ENCODE assay signal across 17 mouse cellular contexts in genomic region chr7:78914896-78915510, GRCm38 (mm10). TPM values are rescaled to one million over a fixed set of nuclear protein-coding genes. Genes with fewer than 3 reads are reported as not detected.
DNase-seq lines count a peak whose midpoint lies in the region; ATAC-seq and TF ChIP-seq lines count a peak whose summit lies in the region.
"Had no signal": no experiment of that assay in that cellular context is flagged by ENCODE, and none has a peak within 500 bp of the region (broad histone marks: within the 10 kb centered on the region; RNA-seq: fewer than 3 reads in every experiment).

No protein-coding gene starts in this region.

- 78% methylated on average over 11 of the region's 11 CpGs for WGBS in stomach, embryonic 15.5 days
- WGBS in stomach, postnatal 0 days: 66% methylated on average over 11 of the region's 11 CpGs
- WGBS in liver, embryonic 15.5 days (ENCODE audit: insufficient replicate concordance): 80% methylated on average over 11 of the region's 11 CpGs
- WGBS in stomach, embryonic 16.5 days: 77% methylated on average over 11 of the region's 11 CpGs
- WGBS in lung, postnatal 0 days: 77% methylated on average over 11 of the region's 11 CpGs

- H3K4me1 ChIP-seq in stomach, embryonic 15.5 days: peaks cover 29% of the 10 kb centered on the region
- H3K4me1 ChIP-seq in stomach, postnatal 0 days (replicated peaks; ENCODE audit: control insufficient read depth, insufficient read depth): 0 out of 2 replicates have a peak, but pooled peaks cover 9% of the 10 kb centered on the region
- H3K4me1 ChIP-seq in liver, embryonic 15.5 days (replicated peaks): peaks cover 61% of the 10 kb centered on the region
- peaks cover 29% of the 10 kb centered on the region for H3K4me1 ChIP-seq in stomach, embryonic 16.5 days (ENCODE audit: control insufficient read depth, insufficient read depth, low read length)
- peaks cover 22% of the 10 kb centered on the region; the same call in 1 of the 2 replicates for H3K4me1 ChIP-seq in lung, postnatal 0 days (ENCODE audit: insufficient read depth, low read depth, low read length)

- H3K9me3 ChIP-seq in stomach, embryonic 15.5 days: no peaks in the 10 kb centered on the region
- H3K9me3 ChIP-seq in stomach, postnatal 0 days (ENCODE audit: control insufficient read depth, low read length): no peaks in the 10 kb centered on the region
- H3K9me3 ChIP-seq in liver, embryonic 15.5 days (replicated peaks): no peaks in the 10 kb centered on the region
- H3K9me3 ChIP-seq in stomach, embryonic 16.5 days (replicated peaks; ENCODE audit: control insufficient read depth, low read length): no peaks in the 10 kb centered on the region
- H3K9me3 ChIP-seq in lung, postnatal 0 days (ENCODE audit: low read length): no peaks in the 10 kb centered on the region
- H3K9me3 ChIP-seq: heart, embryonic 12.5 days; limb, embryonic 13.5 days; midbrain, embryonic 12.5 days had no signal

- H3K36me3 ChIP-seq in stomach, embryonic 15.5 days: no peaks in the 10 kb centered on the region
- H3K36me3 ChIP-seq in stomach, postnatal 0 days (ENCODE audit: control insufficient read depth, insufficient read depth, low read length): no peaks in the 10 kb centered on the region
- peaks cover 45% of the 10 kb centered on the region for H3K36me3 ChIP-seq in liver, embryonic 15.5 days (replicated peaks)
- H3K36me3 ChIP-seq in stomach, embryonic 16.5 days (ENCODE audit: control insufficient read depth, insufficient read depth, low read length): no peaks in the 10 kb centered on the region
- no peaks in the 10 kb centered on the region for H3K36me3 ChIP-seq in lung, postnatal 0 days (ENCODE audit: insufficient read depth, low read length)
- H3K36me3 ChIP-seq: heart, embryonic 12.5 days; limb, embryonic 13.5 days; midbrain, embryonic 12.5 days had no signal

- no peak for TF ChIP-seq CTCF in stomach, postnatal 0 days (IDR thresholded peaks at IDR 0.05; ENCODE audit: low read depth)
- no peak for TF ChIP-seq CTCF in lung, postnatal 0 days (IDR thresholded peaks at IDR 0.05)

- no peak for ATAC-seq in stomach, embryonic 15.5 days (ENCODE audit: insufficient read depth, low FRiP score, low read depth)
- no peak for ATAC-seq in stomach, postnatal 0 days (ENCODE audit: low FRiP score, low TSS enrichment)
- no peak for ATAC-seq in liver, embryonic 15.5 days (ENCODE audit: insufficient read depth)
- no peak for ATAC-seq in stomach, embryonic 16.5 days (ENCODE audit: insufficient read depth, low FRiP score)
- no peak for ATAC-seq in lung, postnatal 0 days
- ATAC-seq: hindbrain, postnatal 0 days had no signal

- H3K9ac ChIP-seq in stomach, embryonic 15.5 days: no peak overlapping the region
- no peak overlapping the region for H3K9ac ChIP-seq in stomach, postnatal 0 days (ENCODE audit: low read length)
- H3K9ac ChIP-seq in liver, embryonic 15.5 days: peak overlapping the region; percentile 72
- 0 out of 2 replicates have a peak overlapping the region, but pooled peaks have one; percentile 26 for H3K9ac ChIP-seq in stomach, embryonic 16.5 days (ENCODE audit: low read length)
- H3K9ac ChIP-seq in lung, postnatal 0 days (replicated peaks; ENCODE audit: low read depth): no peak overlapping the region
- H3K9ac ChIP-seq: heart, embryonic 12.5 days; limb, embryonic 13.5 days; midbrain, embryonic 12.5 days had no signal

- peak overlapping the region; percentile 77; the same call in 1 of the 2 replicates for H3K27ac ChIP-seq in stomach, embryonic 15.5 days
- no peak overlapping the region for H3K27ac ChIP-seq in stomach, postnatal 0 days (replicated peaks)
- peak overlapping the region; percentile 91 for H3K27ac ChIP-seq in liver, embryonic 15.5 days (replicated peaks)
- H3K27ac ChIP-seq in stomach, embryonic 16.5 days (ENCODE audit: low read length): peak overlapping the region; percentile 80; the same call in 1 of the 2 replicates
- H3K27ac ChIP-seq in lung, postnatal 0 days (ENCODE audit: low read length): no peak overlapping the region
- H3K27ac ChIP-seq: hindbrain, postnatal 0 days; limb, embryonic 13.5 days; midbrain, embryonic 12.5 days had no signal

- TF ChIP-seq EP300 in stomach, postnatal 0 days (optimal IDR thresholded peaks at IDR 0.05): no peak
- TF ChIP-seq EP300 in lung, postnatal 0 days (IDR thresholded peaks at IDR 0.05): no peak

- H3K4me2 ChIP-seq in stomach, embryonic 15.5 days: peak overlapping the region; percentile 19; the same call in 1 of the 2 replicates
- no peak overlapping the region for H3K4me2 ChIP-seq in stomach, postnatal 0 days (replicated peaks; ENCODE audit: low read depth)
- peak overlapping the region; percentile 80 for H3K4me2 ChIP-seq in liver, embryonic 15.5 days
- peak overlapping the region; percentile 18; the same call in 1 of the 2 replicates for H3K4me2 ChIP-seq in stomach, embryonic 16.5 days (ENCODE audit: low read depth, low read length)
- no peak overlapping the region; the same call in 1 of the 2 replicates for H3K4me2 ChIP-seq in lung, postnatal 0 days (replicated peaks; ENCODE audit: low read depth, low read length)
- H3K4me2 ChIP-seq: heart, embryonic 12.5 days; limb, embryonic 13.5 days; midbrain, embryonic 12.5 days had no signal

- DNase-seq in stomach, postnatal 0 days (ENCODE audit: low spot score): no peak
- DNase-seq in NIH3T3 (ENCODE audit: low read depth): peak; percentile 68
- no peak for DNase-seq in lung, postnatal 0 days (ENCODE audit: low spot score)
- no peak for DNase-seq in natural killer cell, adult 2 months (ENCODE audit: low spot score in 2 of 2)
- DNase-seq: adrenal gland, postnatal 25 days; cerebellum, adult 9-10 months; gastrocnemius, postnatal 36 days; heart, postnatal 36 days; lung, postnatal 10 days; thymus, postnatal 36 days had no signal

- H3K27me3 ChIP-seq in stomach, embryonic 15.5 days (replicated peaks): no peaks in the 10 kb centered on the region
- H3K27me3 ChIP-seq in stomach, postnatal 0 days (ENCODE audit: control insufficient read depth, insufficient read depth, low read length): no peaks in the 10 kb centered on the region
- H3K27me3 ChIP-seq in liver, embryonic 15.5 days: no peaks in the 10 kb centered on the region
- H3K27me3 ChIP-seq in stomach, embryonic 16.5 days (ENCODE audit: control insufficient read depth, insufficient read depth, low read length): no peaks in the 10 kb centered on the region
- no peaks in the 10 kb centered on the region for H3K27me3 ChIP-seq in lung, postnatal 0 days (replicated peaks; ENCODE audit: insufficient read depth, low read length)
- H3K27me3 ChIP-seq: limb, embryonic 13.5 days had no signal

- H3K4me3 ChIP-seq in stomach, embryonic 15.5 days (replicated peaks): no peak overlapping the region
- H3K4me3 ChIP-seq in stomach, postnatal 0 days (ENCODE audit: low read depth, low read length): no peak overlapping the region
- peak overlapping the region; percentile 65 for H3K4me3 ChIP-seq in liver, embryonic 15.5 days (replicated peaks)
- no peak overlapping the region for H3K4me3 ChIP-seq in stomach, embryonic 16.5 days (replicated peaks; ENCODE audit: low read length)
- no peak overlapping the region for H3K4me3 ChIP-seq in lung, postnatal 0 days (ENCODE audit: low read depth, low read length)
- H3K4me3 ChIP-seq: heart, embryonic 12.5 days; limb, embryonic 13.5 days; midbrain, embryonic 12.5 days had no signal

RNA-seq across cellular contexts. Expression of gene Isg20, which starts 1.8 kb away (rescaled TPM):
- 16.8 and 21.9 TPM in 2 replicates for polyA plus RNA-seq in stomach, embryonic 15.5 days (2015; fragmentation: Nextera tagmentation; extraction: Ambion mirVana)
- 10.6 and 10.9 TPM in 2 replicates for polyA plus RNA-seq in stomach, postnatal 0 days (2015; fragmentation: Nextera tagmentation; extraction: Ambion mirVana)
- polyA plus RNA-seq in liver, embryonic 15.5 days (2015; fragmentation: Nextera tagmentation; extraction: Ambion mirVana): 94.6 and 121 TPM in 2 replicates
- 22.4 and 24.3 TPM in 2 replicates for polyA plus RNA-seq in stomach, embryonic 16.5 days (2015; fragmentation: Nextera tagmentation; extraction: Ambion mirVana)
- polyA plus RNA-seq in lung, postnatal 0 days (2015; fragmentation: Nextera tagmentation; extraction: Ambion mirVana): 31.0 and 38.5 TPM in 2 replicates

RNA-seq across cellular contexts. Expression of gene Aen, which starts 19.3 kb away (rescaled TPM):
- polyA plus RNA-seq in stomach, embryonic 15.5 days (2015; fragmentation: Nextera tagmentation; extraction: Ambion mirVana): 37.9 and 39.8 TPM in 2 replicates
- 25.8 and 27.0 TPM in 2 replicates for polyA plus RNA-seq in stomach, postnatal 0 days (2015; fragmentation: Nextera tagmentation; extraction: Ambion mirVana)
- 15.9 and 19.3 TPM in 2 replicates for polyA plus RNA-seq in liver, embryonic 15.5 days (2015; fragmentation: Nextera tagmentation; extraction: Ambion mirVana)
- polyA plus RNA-seq in stomach, embryonic 16.5 days (2015; fragmentation: Nextera tagmentation; extraction: Ambion mirVana): 35.9 and 38.4 TPM in 2 replicates
- polyA plus RNA-seq in lung, postnatal 0 days (2015; fragmentation: Nextera tagmentation; extraction: Ambion mirVana): 19.9 and 20.0 TPM in 2 replicates

Comparison
In these comparisons a context has a peak if more than half of its experiments do, and no peak if none do; other contexts are left out.
1. H3K27ac ChIP-seq: peak in stomach, embryonic 15.5 days (single experiment), liver, embryonic 15.5 days (single experiment) and stomach, embryonic 16.5 days (single experiment); none in stomach, postnatal 0 days (single experiment) and lung, postnatal 0 days (single experiment).
2. H3K4me2 ChIP-seq: peak in stomach, embryonic 15.5 days (single experiment), liver, embryonic 15.5 days (single experiment) and stomach, embryonic 16.5 days (single experiment); none in stomach, postnatal 0 days (single experiment) and lung, postnatal 0 days (single experiment).
3. H3K9ac ChIP-seq: peak in liver, embryonic 15.5 days (single experiment) and stomach, embryonic 16.5 days (single experiment); none in stomach, embryonic 15.5 days (single experiment), stomach, postnatal 0 days (single experiment) and lung, postnatal 0 days (single experiment).